Mouse (Mus musculus): ENCODE data around the gene Eda. TPM values are rescaled to one million over a fixed set of nuclear protein-coding genes. Genes with fewer than 3 reads are reported as not detected.
"Not testable (repeated sequence)": the region's sequence is repeated elsewhere in the genome, so short reads cannot be mapped to it uniquely, and the experiment has no call there.

Gene Eda
- polyA plus RNA-seq, 1 experiment from 2014 or later, result not detected

DNA sequence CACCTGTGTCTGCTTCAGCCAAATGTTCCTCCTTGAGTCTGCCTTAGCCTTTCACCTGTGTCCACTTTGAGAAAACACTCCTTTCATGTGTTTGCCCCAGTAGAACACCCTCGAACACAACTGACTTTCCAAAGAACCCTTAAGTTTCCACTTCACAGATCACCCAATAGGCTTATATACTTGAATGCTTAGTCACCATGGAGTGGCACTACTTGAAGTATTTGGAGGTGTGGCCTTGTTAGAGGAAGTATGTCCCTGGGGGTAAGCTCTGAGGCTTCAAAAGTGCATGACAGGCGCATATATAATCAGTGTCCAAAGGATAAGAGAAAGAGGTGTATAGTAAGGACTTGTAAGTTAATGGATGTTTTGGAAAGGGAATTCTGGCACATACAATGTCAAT is 369.0 kb downstream of the Eda start:
- WGBS (ENCODE audit: missing documents), result 94% methylated on average over 2 of the region's 2 CpGs
- Histone ChIP-seq H3K36me3 (ENCODE audit: inconsistent target) (no peaks in the 10 kb centered on the region), H3K27ac (no peak overlapping the region), H3K79me2 (ENCODE audit: inconsistent target) (no peaks in the 10 kb centered on the region), H3K4me3 (ENCODE audit: inconsistent target) (no peak overlapping the region)

DNA sequence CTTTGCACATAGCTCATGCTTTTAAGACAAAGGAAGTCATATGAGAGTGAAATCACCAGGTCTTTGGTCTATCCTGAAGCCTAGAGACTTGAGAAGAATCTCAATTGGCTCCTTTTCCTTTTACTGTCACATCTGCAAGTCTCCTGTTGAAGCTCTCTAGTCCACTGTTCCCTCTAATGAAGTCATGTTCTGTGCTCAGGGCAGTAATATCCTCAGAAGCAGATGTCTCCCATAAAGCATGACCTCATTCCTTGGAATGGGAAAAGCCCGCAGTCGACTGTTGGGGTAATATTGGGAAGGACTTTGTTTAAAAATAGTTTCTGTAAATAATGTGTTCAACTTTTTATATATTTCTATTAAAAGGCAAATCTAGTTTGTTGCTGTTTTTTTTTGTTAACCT is 381.6 kb downstream of the Eda start:
- 100% methylated on average over 1 of the region's 2 CpGs for WGBS (ENCODE audit: missing documents)
- Histone ChIP-seq H3K4me3 (ENCODE audit: inconsistent target) (no peak overlapping the region), H3K79me2 (ENCODE audit: inconsistent target) (no peaks in the 10 kb centered on the region)

DNA sequence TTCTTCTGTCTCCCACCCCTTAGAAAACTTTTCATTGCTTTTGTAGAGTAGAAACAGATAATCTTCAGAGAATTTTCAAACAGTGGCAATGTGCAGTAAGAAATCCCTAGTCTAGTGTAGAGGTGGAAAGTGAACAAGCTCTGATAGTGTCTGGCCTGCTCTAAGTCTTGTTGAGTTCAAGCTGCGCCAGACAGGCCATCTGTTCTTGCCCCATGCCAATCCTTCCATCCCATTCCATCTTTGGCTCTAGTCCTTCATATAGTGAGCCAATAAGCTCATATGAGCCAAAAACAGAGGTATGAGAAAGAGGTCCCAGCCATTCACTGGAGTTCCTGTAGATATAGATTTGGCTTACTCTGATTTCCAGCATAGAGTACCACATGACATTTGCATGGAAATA is 414.5 kb downstream of the Eda start:
- Histone ChIP-seq H3K27ac (no peak overlapping the region), H3K79me2 (ENCODE audit: inconsistent target) (no peaks in the 10 kb centered on the region), H3K36me3 (ENCODE audit: inconsistent target) (no peaks in the 10 kb centered on the region), H3K4me3 (ENCODE audit: inconsistent target) (no peak overlapping the region)
- no CpG with 5 or more reads among the region's 1 CpGs for WGBS (ENCODE audit: missing documents)

More for the DNA sequence above, 381.6 kb downstream of the Eda start:
- no peaks in the 10 kb centered on the region for H3K36me3 ChIP-seq (ENCODE audit: inconsistent target)
- H3K27ac ChIP-seq, result no peak overlapping the region

DNA sequence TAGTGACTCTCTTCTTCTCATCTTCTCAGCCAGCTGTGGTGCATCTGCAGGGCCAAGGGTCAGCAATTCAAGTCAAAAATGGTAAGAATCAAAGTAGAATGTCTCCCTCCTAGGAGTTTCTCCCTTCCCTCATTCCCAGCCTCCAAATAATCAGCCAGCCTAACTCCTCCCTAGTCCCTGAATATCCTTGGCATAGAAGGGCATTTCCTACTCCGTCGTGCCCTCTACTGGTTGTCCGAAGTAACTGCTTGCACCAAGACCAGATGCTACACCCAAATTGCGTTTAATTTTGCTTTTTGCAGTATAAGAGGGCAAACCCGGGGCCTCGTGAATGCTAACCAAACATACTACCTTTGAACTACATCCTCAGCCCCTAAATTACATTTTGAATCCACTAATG is 416.9 kb downstream of the Eda start:
- WGBS (ENCODE audit: missing documents), result 25% methylated on average over 6 of the region's 6 CpGs
- Histone ChIP-seq H3K79me2 (ENCODE audit: inconsistent target) (no peaks in the 10 kb centered on the region), H3K36me3 (ENCODE audit: inconsistent target) (no peaks in the 10 kb centered on the region), H3K27ac (no peak overlapping the region), H3K4me3 (ENCODE audit: inconsistent target) (no peak overlapping the region)

DNA sequence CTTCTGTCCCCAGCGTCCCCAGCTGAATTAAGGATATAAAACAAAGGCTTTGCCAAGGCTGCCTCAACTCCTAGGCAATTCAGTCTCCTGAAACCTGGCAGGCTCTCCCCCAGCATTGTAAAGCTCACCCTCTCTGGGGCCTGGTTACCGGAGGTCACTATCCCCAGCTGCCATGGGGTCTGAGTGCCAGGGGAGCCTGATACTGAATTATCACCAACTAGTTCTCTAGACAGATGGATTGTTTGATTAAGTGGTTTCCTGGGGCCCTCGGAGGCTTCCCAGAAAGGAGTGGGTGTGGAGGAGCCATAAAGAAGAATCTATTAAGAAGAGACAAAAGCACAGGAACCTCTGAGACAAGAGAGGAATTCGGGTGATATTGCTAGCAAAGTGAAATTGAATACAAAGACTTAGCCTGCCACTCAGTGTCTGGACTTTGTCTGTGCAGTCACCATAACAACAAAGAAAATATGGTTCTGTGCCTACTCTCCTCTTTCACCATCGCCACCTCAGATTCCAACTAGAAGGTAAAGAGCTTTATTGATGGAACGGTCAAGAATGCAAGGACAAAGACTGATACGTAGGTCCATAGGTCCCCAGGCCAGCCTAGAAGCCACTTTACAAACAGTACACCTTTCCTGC is 418.9 kb downstream of the Eda start:
- 85% methylated on average over 7 of the region's 7 CpGs for WGBS (ENCODE audit: missing documents)
- no peak overlapping the region for H3K27ac ChIP-seq
- no peak overlapping the region for H3K4me3 ChIP-seq (ENCODE audit: inconsistent target)
- no peaks in the 10 kb centered on the region for H3K79me2 ChIP-seq (ENCODE audit: inconsistent target)
- H3K36me3 ChIP-seq (ENCODE audit: inconsistent target), result no peaks in the 10 kb centered on the region

DNA sequence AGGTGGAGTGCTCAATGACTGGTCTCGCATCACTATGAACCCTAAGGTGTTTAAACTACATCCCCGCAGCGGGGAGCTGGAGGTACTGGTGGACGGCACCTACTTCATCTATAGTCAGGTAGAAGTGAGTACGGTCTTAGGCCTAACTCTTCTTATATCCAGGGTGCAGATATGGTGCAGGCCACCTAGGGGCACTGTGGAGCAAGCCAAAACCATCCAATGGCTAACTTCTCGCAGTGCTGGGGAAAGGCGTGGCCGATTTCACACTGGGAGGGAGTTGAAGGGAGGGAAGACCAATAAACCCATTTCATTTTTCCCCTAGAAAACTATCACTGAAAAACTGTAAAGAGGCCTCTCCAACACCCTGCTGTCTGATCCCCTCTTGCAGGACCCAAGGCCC is 419.6 kb downstream of the Eda start:
- 94% methylated on average over 7 of the region's 8 CpGs for WGBS (ENCODE audit: missing documents)

DNA sequence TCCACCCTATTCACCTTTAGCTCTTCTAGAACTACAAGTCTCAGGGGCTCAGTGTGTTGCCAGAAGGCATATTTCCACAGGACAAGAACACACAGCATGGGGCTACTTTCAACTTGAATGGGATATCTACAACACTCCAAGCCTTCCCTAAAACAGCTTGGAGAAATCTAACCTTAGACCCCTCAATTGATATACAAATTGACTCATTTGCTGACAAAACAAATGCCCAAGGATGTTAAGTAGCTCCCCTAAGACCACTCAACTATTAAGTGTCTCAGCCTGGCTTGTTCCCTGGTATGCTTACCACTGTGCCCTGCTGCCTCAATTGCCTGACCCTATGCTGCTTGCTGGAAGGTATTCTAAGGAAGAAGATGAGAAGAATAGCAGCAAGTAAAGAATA is 425.5 kb downstream of the Eda start:
- H3K27ac ChIP-seq, result no peak overlapping the region
- no peaks in the 10 kb centered on the region for H3K79me2 ChIP-seq (ENCODE audit: inconsistent target)
- H3K36me3 ChIP-seq (ENCODE audit: inconsistent target), result no peaks in the 10 kb centered on the region
- H3K4me3 ChIP-seq (ENCODE audit: inconsistent target), result no peak overlapping the region

More for the DNA sequence above, 419.6 kb downstream of the Eda start:
- Histone ChIP-seq H3K79me2 (ENCODE audit: inconsistent target) (no peaks in the 10 kb centered on the region), H3K27ac (no peak overlapping the region), H3K36me3 (ENCODE audit: inconsistent target) (no peaks in the 10 kb centered on the region), H3K4me3 (ENCODE audit: inconsistent target) (no peak overlapping the region)

DNA sequence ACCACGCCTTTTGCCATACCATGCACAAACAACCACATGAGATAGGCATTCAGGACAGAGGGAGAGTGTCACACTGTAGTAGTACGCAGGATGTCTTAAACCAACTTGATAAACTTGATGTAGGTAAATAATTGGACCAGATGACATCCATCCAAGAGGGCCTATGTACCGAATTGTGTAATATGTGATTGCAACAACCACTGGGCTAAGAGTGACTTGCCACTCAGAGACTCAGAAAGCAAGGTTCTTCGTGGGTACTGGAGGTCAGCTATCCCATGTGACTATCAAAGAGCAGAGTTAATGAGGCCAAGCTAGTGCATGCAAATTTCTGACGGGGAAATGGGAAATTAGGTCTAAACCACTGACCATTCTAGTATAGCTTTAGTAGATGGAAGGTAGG is 426.3 kb downstream of the Eda start:
- H3K27ac ChIP-seq, result no peak overlapping the region
- no peaks in the 10 kb centered on the region for H3K79me2 ChIP-seq (ENCODE audit: inconsistent target)
- no peaks in the 10 kb centered on the region for H3K36me3 ChIP-seq (ENCODE audit: inconsistent target)
- WGBS (ENCODE audit: missing documents), result 76% methylated on average over 4 of the region's 5 CpGs
- no peak overlapping the region for H3K4me3 ChIP-seq (ENCODE audit: inconsistent target)

DNA sequence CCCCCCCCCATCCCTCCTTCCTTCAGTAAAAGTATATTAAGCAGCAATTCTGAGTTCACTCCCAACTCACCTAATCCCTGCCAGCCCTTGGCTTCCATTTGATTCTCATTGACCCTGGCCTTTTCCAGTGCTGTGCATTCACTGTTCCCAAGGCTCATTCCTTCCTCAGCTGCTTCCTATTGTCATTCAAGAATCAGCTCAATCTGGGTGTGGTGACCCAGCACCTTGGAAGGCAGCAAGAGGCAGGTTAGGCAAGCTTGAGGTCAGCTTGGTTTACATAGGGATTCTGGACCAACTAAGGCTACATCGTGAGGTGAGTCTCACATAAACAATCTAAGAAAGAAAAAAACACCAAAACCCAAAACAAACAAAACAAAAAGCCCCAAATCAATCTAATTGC is 433.8 kb downstream of the Eda start:
- WGBS (ENCODE audit: missing documents), result 75% methylated on average over 1 of the region's 1 CpGs
- H3K79me2 ChIP-seq (ENCODE audit: inconsistent target), result no peaks in the 10 kb centered on the region
- H3K4me3 ChIP-seq (ENCODE audit: inconsistent target), result no peak overlapping the region
- H3K27ac ChIP-seq, result no peak overlapping the region
- no peaks in the 10 kb centered on the region for H3K36me3 ChIP-seq (ENCODE audit: inconsistent target)

DNA sequence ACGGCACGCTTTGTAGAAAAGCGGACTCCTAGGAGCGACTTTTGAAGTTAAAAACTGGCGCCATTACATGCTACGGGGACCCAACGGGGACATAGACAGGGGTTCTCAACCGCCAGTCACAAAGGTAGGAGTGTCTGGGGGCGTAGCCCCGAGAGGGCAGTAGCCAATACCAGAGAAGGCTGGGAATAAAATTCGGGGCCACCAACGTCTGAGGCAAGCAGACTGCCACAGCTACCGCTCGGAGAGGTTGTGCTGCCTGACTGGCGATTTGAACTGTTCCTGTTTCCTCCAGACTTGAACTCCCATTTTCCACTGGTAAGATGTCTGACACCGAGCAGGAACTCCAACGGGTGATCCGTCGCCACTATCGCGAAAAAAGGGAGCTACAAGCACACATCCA is 453.3 kb downstream of the Eda start, which contains the start of gene Otud6a:
Gene Otud6a, plus strand, starts transcription at position 321 of the 400 bp plus-strand sequence.
- WGBS (ENCODE audit: missing documents), result 93% methylated on average over 19 of the region's 21 CpGs
- Histone ChIP-seq H3K79me2 (ENCODE audit: inconsistent target) (no peaks in the 10 kb centered on the region), H3K36me3 (ENCODE audit: inconsistent target) (no peaks in the 10 kb centered on the region), H3K4me3 (ENCODE audit: inconsistent target) (no peak within 1 kb of the TSS), H3K27ac (no peak within 1 kb of the TSS)

DNA sequence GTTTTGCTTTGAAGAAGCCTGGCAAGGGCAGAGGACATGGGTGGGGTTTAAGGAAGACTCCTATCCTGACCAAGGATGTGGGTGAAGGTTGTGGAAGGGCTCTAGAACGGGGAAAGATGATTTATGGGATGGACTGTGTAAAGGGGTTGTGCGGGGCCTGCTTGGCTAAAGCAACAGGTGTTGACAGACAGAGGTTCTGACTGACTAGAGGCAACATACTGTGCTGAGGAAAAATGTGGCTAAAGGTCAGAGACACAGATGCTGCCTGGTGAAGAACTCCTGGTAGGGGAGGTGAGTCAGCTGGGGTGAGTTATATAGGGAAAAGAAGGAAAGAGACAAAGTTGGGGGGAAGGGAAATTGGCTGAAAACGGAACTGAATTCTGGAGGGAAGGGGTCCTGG is 456.9 kb downstream of the Eda start:
- H3K27ac ChIP-seq, result no peak overlapping the region
- no peaks in the 10 kb centered on the region for H3K36me3 ChIP-seq (ENCODE audit: inconsistent target)
- H3K79me2 ChIP-seq (ENCODE audit: inconsistent target), result no peaks in the 10 kb centered on the region
- WGBS (ENCODE audit: missing documents), result 77% methylated on average over 3 of the region's 3 CpGs
- no peak overlapping the region for H3K4me3 ChIP-seq (ENCODE audit: inconsistent target)

DNA sequence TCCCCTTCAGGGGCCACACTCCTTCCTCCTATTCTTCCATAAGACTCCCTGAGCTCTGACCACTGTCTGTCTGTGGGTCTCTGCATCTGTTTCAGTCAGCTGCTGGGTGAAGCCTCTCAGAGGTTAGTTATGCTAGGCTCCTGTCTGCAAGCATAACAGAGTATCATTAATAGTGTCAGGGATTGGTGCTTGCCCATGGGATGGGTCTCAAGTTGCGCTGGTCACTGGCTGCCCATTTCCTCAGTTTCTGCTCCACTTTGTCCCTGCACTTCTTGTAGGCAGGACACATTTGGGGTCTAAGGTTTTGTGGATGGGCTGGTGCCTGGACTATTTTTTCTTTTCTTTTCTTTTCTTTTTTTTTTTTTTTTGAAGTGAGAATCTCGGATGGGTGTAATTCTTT is 467.2 kb downstream of the Eda start, which contains the start of gene Awat2:
Gene Awat2, minus strand, starts transcription at position 101 of the 400 bp plus-strand sequence.
- H3K36me3 ChIP-seq (ENCODE audit: inconsistent target), result not testable (repeated sequence)

DNA sequence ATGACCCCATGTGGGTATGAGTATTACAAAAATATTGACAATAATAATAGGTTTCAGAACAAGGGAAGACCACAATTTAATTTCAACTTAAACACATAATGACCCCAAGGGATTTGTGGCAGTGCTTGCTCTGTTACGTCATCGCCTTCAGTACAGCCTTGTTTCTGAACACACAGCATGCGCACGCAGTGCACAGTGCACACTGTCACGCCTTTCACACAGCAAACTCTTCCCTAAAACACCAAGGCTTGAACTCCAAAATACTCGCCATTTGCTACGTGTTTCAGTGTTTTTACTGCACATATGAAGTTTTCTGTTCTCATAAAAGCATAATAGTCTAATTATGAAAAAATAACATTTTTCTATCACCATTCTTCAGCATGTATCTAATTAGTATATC is 468.1 kb downstream of the Eda start:
- Histone ChIP-seq H3K4me3 (ENCODE audit: inconsistent target) (no peak overlapping the region), H3K79me2 (ENCODE audit: inconsistent target) (no peaks in the 10 kb centered on the region), H3K27ac (no peak overlapping the region), H3K36me3 (ENCODE audit: inconsistent target) (no peaks in the 10 kb centered on the region)
- WGBS (ENCODE audit: missing documents), result 86% methylated on average over 7 of the region's 7 CpGs

More for the DNA sequence above, 467.2 kb downstream of the Eda start, which contains the start of gene Awat2:
- not testable (repeated sequence) for H3K27ac ChIP-seq; H3K4me3 ChIP-seq (ENCODE audit: inconsistent target); H3K79me2 ChIP-seq (ENCODE audit: inconsistent target)
- WGBS (ENCODE audit: missing documents), result 100% methylated on average over 1 of the region's 2 CpGs

Measured in macrophage (primary cell).